Comparison of ENCODE assay signal across 14 mouse cellular contexts in genomic region chr14:48801283-48801682, GRCm38 (mm10).
DNase-seq lines count a peak whose midpoint lies in the region; ATAC-seq lines count a peak whose summit lies in the region.
"Had no signal": no experiment of that assay in that cellular context is flagged by ENCODE, and none has a peak within 500 bp of the region (broad histone marks: within the 10 kb centered on the region; RNA-seq: fewer than 3 reads in every experiment).

No protein-coding gene starts in this region.

- H3K27ac ChIP-seq in heart, embryonic 14.5 days (replicated peaks in 1 of 2; ENCODE audit: control insufficient read depth in 1 of 2, insufficient read depth in 1 of 2, low read depth in 2 of 2, low read length in 2 of 2): no peak overlapping the region
- no peak overlapping the region for H3K27ac ChIP-seq in embryonic facial prominence, embryonic 13.5 days
- no peak overlapping the region for H3K27ac ChIP-seq in forebrain, embryonic 14.5 days (ENCODE audit: low read depth, low read length)
- H3K27ac ChIP-seq in midbrain, embryonic 16.5 days (ENCODE audit: low read length): no peak overlapping the region
- H3K27ac ChIP-seq: kidney, embryonic 15.5 days; limb, embryonic 10.5 days; liver, embryonic 13.5 days had no signal

- DNase-seq in heart, adult 18-20 months: no peak
- peak; percentile 9 for DNase-seq in forebrain, embryonic 14.5 days (ENCODE audit: low spot score)
- DNase-seq in thymus, adult 18-20 months: no peak
- DNase-seq: adrenal gland, postnatal 25 days; cerebellum, postnatal 25 days; liver, embryonic 13.5 days; lung, postnatal 10 days; thymus, adult 2 months had no signal

- H3K9ac ChIP-seq in heart, embryonic 14.5 days (ENCODE audit: low read length): no peak overlapping the region
- H3K9ac ChIP-seq in embryonic facial prominence, embryonic 13.5 days: no peak overlapping the region
- no peak overlapping the region for H3K9ac ChIP-seq in forebrain, embryonic 14.5 days (ENCODE audit: low read length)
- no peak overlapping the region for H3K9ac ChIP-seq in midbrain, embryonic 16.5 days (ENCODE audit: low read depth, low read length)
- H3K9ac ChIP-seq: kidney, embryonic 15.5 days; liver, embryonic 13.5 days had no signal

- H3K4me3 ChIP-seq in heart, embryonic 14.5 days (ENCODE audit: control insufficient read depth in 1 of 2, insufficient read depth in 1 of 2, low read depth in 1 of 2, low read length in 2 of 2): no peak overlapping the region
- no peak overlapping the region for H3K4me3 ChIP-seq in embryonic facial prominence, embryonic 13.5 days
- H3K4me3 ChIP-seq in forebrain, embryonic 14.5 days (ENCODE audit: low read depth, low read length): no peak overlapping the region
- H3K4me3 ChIP-seq in midbrain, embryonic 16.5 days (ENCODE audit: low read depth, low read length): peak overlapping the region; percentile 13; the same call in 1 of the 2 replicates
- H3K4me3 ChIP-seq: kidney, embryonic 15.5 days; limb, embryonic 10.5 days; liver, embryonic 13.5 days had no signal

- H3K36me3 ChIP-seq in heart, embryonic 14.5 days (ENCODE audit: control insufficient read depth, insufficient read depth, low read length): no peaks in the 10 kb centered on the region
- H3K36me3 ChIP-seq in embryonic facial prominence, embryonic 13.5 days: no peaks in the 10 kb centered on the region
- no peaks in the 10 kb centered on the region for H3K36me3 ChIP-seq in forebrain, embryonic 14.5 days (ENCODE audit: control insufficient read depth, insufficient read depth, low read length)
- no peaks in the 10 kb centered on the region for H3K36me3 ChIP-seq in midbrain, embryonic 16.5 days (ENCODE audit: control insufficient read depth, insufficient read depth, low read length)
- H3K36me3 ChIP-seq: kidney, embryonic 15.5 days; limb, embryonic 10.5 days; liver, embryonic 13.5 days had no signal

- ATAC-seq in heart, embryonic 14.5 days (ENCODE audit: insufficient number of reproducible peaks, insufficient read depth, low FRiP score, low read depth): no peak
- ATAC-seq in embryonic facial prominence, embryonic 13.5 days (ENCODE audit: insufficient number of reproducible peaks, insufficient read depth, low FRiP score, low TSS enrichment, low read depth): no peak
- 0 out of 2 replicates have a peak, but pooled peaks have one; percentile 27 for ATAC-seq in forebrain, embryonic 14.5 days
- peak; percentile 62 for ATAC-seq in midbrain, embryonic 16.5 days
- ATAC-seq in megakaryocyte-erythroid progenitor cell, adult 5-6 weeks (replicated peaks; ENCODE audit: low FRiP score, low TSS enrichment, poor library complexity, severe bottlenecking): no peak

- H3K4me1 ChIP-seq in heart, embryonic 14.5 days (ENCODE audit: control insufficient read depth in 2 of 2, insufficient read depth in 2 of 2, low read length in 2 of 2): no peaks in the 10 kb centered on the region
- H3K4me1 ChIP-seq in embryonic facial prominence, embryonic 13.5 days: peaks cover 7% of the 10 kb centered on the region; the same call in 1 of the 2 replicates
- peaks cover 8% of the 10 kb centered on the region for H3K4me1 ChIP-seq in forebrain, embryonic 14.5 days (ENCODE audit: control insufficient read depth, insufficient read depth, low read length)
- H3K4me1 ChIP-seq in midbrain, embryonic 16.5 days (ENCODE audit: control insufficient read depth, insufficient read depth, low read length): peaks cover 9% of the 10 kb centered on the region
- H3K4me1 ChIP-seq: kidney, embryonic 15.5 days; liver, embryonic 13.5 days had no signal

- H3K9me3 ChIP-seq in heart, embryonic 14.5 days (ENCODE audit: control insufficient read depth, low read length): no peaks in the 10 kb centered on the region
- H3K9me3 ChIP-seq in embryonic facial prominence, embryonic 13.5 days: no peaks in the 10 kb centered on the region
- H3K9me3 ChIP-seq in forebrain, embryonic 14.5 days (replicated peaks; ENCODE audit: control insufficient read depth, low read length): 0 out of 2 replicates have a peak, but pooled peaks cover 4% of the 10 kb centered on the region
- H3K9me3 ChIP-seq in midbrain, embryonic 16.5 days (replicated peaks; ENCODE audit: control insufficient read depth, low read length, poor library complexity, severe bottlenecking): no peaks in the 10 kb centered on the region
- H3K9me3 ChIP-seq: kidney, embryonic 15.5 days; limb, embryonic 10.5 days; liver, embryonic 13.5 days had no signal

- H3K4me2 ChIP-seq in heart, embryonic 14.5 days (ENCODE audit: low read length): peak overlapping the region; percentile 31; the same call in 1 of the 2 replicates
- H3K4me2 ChIP-seq in embryonic facial prominence, embryonic 13.5 days: peak overlapping the region; percentile 27; the same call in 1 of the 2 replicates
- peak overlapping the region; percentile 29 for H3K4me2 ChIP-seq in forebrain, embryonic 14.5 days (ENCODE audit: low read length)
- H3K4me2 ChIP-seq in midbrain, embryonic 16.5 days (ENCODE audit: low read length): peak overlapping the region; percentile 39
- H3K4me2 ChIP-seq: kidney, embryonic 15.5 days; liver, embryonic 13.5 days had no signal

- 45% methylated on average over 14 of the region's 14 CpGs for WGBS in heart, embryonic 14.5 days
- WGBS in embryonic facial prominence, embryonic 13.5 days: 40% methylated on average over 14 of the region's 14 CpGs
- 29% methylated on average over 14 of the region's 14 CpGs for WGBS in forebrain, embryonic 14.5 days
- WGBS in midbrain, embryonic 16.5 days: 11% methylated on average over 14 of the region's 14 CpGs

- no peaks in the 10 kb centered on the region for H3K27me3 ChIP-seq in heart, embryonic 14.5 days (ENCODE audit: control insufficient read depth, insufficient read depth, low read length)
- H3K27me3 ChIP-seq in embryonic facial prominence, embryonic 13.5 days: peaks cover 6% of the 10 kb centered on the region; the same call in 1 of the 2 replicates
- H3K27me3 ChIP-seq in forebrain, embryonic 14.5 days (replicated peaks; ENCODE audit: control insufficient read depth, insufficient read depth, low read length): peaks cover 7% of the 10 kb centered on the region
- H3K27me3 ChIP-seq in midbrain, embryonic 16.5 days (ENCODE audit: control insufficient read depth, insufficient read depth, low read depth, low read length): no peaks in the 10 kb centered on the region
- H3K27me3 ChIP-seq: liver, embryonic 13.5 days had no signal

Comparison
In these comparisons a context has a peak if more than half of its experiments do, and no peak if none do; other contexts are left out.
1. ATAC-seq: peak in forebrain, embryonic 14.5 days (single experiment) and midbrain, embryonic 16.5 days (single experiment); none in heart, embryonic 14.5 days (single experiment), embryonic facial prominence, embryonic 13.5 days (single experiment) and megakaryocyte-erythroid progenitor cell, adult 5-6 weeks (single experiment).
2. Peak in every context shown above with its lines, with median percentiles within 50 percentile points of each other: H3K4me2 ChIP-seq.